Mouse (Mus musculus): ENCODE measurements at regions not wholly inside any gene's neighbourhood (a gene's known extent, or its start where the extent isn't known, plus 50 kb on each side); places are given as distances from the start of the nearest gene placed in this dataset.

DNA sequence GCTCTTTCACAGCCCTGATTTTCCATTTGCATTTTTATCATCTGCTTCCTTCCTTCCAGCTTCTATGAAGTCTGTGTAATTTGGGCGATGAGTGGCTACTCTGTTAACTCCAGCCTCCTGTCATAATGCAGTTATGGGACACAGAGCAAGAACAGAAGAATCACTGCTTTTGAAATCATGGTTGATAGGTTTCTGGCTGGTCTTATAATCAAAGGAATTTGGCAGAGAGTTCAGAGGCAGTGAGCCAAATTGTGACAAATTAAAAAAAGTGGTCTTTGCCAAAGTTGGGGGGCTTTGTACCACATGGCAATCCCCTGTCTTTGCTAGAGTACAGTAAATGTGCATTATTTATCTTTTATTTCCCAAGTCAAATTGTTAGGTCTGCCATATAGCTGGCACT, 1292.6 kb downstream of the Rapgef2 start:
- Histone ChIP-seq H3K4me1 (no peaks in the 10 kb centered on the region), H3K9me3 (no peaks in the 10 kb centered on the region), H3K27me3 (replicated peaks; ENCODE audit: low read depth, poor library complexity, severe bottlenecking) (no peaks in the 10 kb centered on the region), H3K27ac (replicated peaks) (no peak overlapping the region), H3K36me3 (replicated peaks) (no peaks in the 10 kb centered on the region), H3K4me3 (no peak overlapping the region)
- DNase-seq (ENCODE audit: low spot score) = no peak
- WGBS = 90% methylated on average over 1 of the region's 1 CpGs

DNA sequence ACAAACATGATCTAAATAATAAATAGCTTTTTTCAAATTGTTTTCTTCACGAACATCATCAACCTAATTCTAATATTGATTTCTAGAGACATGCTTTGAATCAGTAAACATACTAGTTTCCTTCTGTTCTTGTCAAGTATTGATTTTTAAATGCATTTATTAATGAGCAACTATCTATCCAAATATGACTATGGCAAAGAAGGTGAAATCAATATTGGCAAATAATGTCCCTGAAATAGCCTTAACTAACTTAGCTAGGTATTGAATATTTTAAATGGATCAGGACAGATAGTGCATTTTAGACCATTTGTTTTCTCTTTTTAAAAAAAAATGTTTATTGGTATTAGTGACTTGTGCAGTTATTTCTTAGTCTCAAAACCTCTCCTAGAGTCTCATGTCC, 1341.5 kb downstream of the Rapgef2 start:
- WGBS = 84% methylated on average over 1 of the region's 1 CpGs
- DNase-seq (ENCODE audit: low spot score) = no peak
- Histone ChIP-seq H3K27me3 (replicated peaks; ENCODE audit: low read depth, poor library complexity, severe bottlenecking) (no peaks in the 10 kb centered on the region), H3K27ac (replicated peaks) (no peak overlapping the region), H3K4me1 (no peaks in the 10 kb centered on the region), H3K9me3 (no peaks in the 10 kb centered on the region), H3K36me3 (replicated peaks) (no peaks in the 10 kb centered on the region), H3K4me3 (no peak overlapping the region)

DNA sequence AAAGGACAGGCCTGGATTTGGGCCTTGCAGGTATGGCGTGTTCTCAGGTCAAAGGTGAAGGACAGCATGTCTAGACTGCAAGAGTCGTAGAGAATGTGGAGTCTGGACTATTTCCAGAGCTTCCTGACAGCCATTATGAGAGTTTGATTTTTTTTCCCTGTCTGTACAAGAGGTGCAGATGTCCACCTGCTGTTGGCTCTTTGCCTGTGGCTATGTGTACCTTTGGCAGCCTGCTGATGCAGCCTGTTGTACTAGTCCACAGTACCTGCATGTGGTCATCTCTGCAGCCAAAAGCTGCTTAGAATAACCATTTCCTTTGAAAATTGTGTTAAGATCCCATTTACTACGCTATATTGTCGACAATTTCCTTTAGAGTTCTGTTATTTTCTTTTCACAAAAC, 1389.1 kb downstream of the Rapgef2 start:
- DNase-seq (ENCODE audit: low spot score) = no peak
- Histone ChIP-seq H3K4me1 (no peaks in the 10 kb centered on the region), H3K27me3 (replicated peaks; ENCODE audit: low read depth, poor library complexity, severe bottlenecking) (no peaks in the 10 kb centered on the region), H3K36me3 (replicated peaks) (no peaks in the 10 kb centered on the region), H3K9me3 (no peaks in the 10 kb centered on the region), H3K4me3 (no peak overlapping the region), H3K27ac (replicated peaks) (no peak overlapping the region)
- WGBS = 87% methylated on average over 4 of the region's 4 CpGs

DNA sequence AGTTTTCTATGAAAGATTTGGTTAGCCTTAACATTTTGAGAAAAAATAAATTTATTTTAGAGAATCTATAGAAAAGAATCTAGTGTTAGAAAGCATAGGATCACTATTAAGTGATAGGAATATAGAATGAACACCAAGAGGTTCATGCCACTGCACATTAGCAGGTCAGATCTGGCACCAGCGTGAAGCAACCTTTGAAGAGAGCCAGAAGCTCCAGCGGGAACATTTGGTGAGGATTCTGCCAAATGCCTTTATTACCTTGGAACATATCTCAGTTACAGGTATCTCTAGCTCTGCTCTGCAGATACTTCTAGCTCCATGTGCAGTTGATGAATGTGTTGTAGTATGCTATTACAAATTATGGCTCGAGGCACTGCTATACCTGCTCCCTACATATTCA, 1398.7 kb downstream of the Rapgef2 start:
- Histone ChIP-seq H3K27ac (replicated peaks) (no peak overlapping the region), H3K4me3 (no peak overlapping the region), H3K9me3 (no peaks in the 10 kb centered on the region), H3K4me1 (no peaks in the 10 kb centered on the region), H3K27me3 (replicated peaks; ENCODE audit: low read depth, poor library complexity, severe bottlenecking) (no peaks in the 10 kb centered on the region), H3K36me3 (replicated peaks) (no peaks in the 10 kb centered on the region)
- no peak for DNase-seq (ENCODE audit: low spot score)
- 92% methylated on average over 3 of the region's 3 CpGs for WGBS

DNA sequence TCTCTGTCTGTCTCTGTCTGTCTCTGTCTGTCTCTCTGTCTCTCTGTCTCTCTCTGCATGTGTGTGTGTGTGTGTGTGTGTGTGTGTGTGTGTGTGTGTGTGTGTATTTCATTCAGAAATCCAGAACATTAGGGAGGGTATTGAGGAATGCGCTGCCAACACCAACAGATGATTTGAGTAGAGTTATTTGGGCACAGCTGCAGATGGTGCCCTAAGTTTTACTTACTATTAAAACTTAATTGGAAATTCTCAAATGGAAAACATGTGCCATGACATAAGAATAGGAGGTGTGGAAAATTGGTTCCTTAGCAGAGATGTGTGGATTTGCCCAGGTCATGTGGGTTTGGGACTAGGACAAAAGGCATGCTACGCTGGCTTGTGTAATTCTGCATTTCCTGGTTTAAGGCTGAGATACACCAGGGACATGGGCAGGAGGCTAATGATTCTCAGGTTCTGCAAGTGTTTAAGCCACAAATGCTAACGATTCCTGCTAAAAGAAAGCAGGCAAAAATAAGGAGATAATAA, 1437.5 kb downstream of the Rapgef2 start:
- H3K27ac ChIP-seq (replicated peaks) = no peak overlapping the region
- H3K36me3 ChIP-seq (replicated peaks) = no peaks in the 10 kb centered on the region
- H3K4me3 ChIP-seq = no peak overlapping the region
- whole genome bisulfite sequencing = 72% methylated on average over 3 of the region's 3 CpGs
- H3K4me1 ChIP-seq = no peaks in the 10 kb centered on the region
- no peaks in the 10 kb centered on the region for H3K27me3 ChIP-seq (replicated peaks; ENCODE audit: low read depth, poor library complexity, severe bottlenecking)
- DNase-seq (ENCODE audit: low spot score) = peak; percentile 11
- no peaks in the 10 kb centered on the region for H3K9me3 ChIP-seq

DNA sequence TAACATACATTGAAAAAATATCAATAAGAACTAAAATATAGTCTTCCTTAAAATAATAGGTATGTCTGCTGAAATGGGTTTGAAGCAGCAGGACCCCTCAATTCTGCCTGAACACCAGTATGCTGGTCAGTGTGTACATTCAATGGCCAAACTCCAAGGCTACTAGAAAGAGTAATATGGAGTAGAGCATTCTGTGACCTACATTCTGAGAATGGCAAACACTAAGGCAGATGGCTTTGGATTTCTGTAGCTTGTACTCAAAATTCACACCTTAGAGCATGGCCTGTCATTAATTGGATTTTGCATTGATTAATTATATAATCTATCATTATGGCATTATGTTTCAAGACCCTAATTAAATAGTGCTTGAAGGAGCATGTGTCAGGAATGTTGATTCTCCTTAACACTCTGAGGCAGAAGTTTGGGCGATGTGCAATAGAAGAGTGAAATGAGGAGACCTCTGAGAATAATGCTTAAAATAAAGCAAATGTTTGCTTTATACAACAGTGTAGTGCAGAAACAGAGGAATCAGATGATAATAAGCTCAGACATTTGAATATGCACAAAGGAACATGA, 1454.0 kb downstream of the Rapgef2 start:
- Histone ChIP-seq H3K27ac (replicated peaks) (no peak overlapping the region), H3K4me3 (no peak overlapping the region), H3K9me3 (no peaks in the 10 kb centered on the region), H3K27me3 (replicated peaks; ENCODE audit: low read depth, poor library complexity, severe bottlenecking) (no peaks in the 10 kb centered on the region), H3K4me1 (no peaks in the 10 kb centered on the region), H3K36me3 (replicated peaks) (no peaks in the 10 kb centered on the region)
- DNase-seq (ENCODE audit: low spot score) = no peak
- 92% methylated on average over 1 of the region's 1 CpGs for WGBS

DNA sequence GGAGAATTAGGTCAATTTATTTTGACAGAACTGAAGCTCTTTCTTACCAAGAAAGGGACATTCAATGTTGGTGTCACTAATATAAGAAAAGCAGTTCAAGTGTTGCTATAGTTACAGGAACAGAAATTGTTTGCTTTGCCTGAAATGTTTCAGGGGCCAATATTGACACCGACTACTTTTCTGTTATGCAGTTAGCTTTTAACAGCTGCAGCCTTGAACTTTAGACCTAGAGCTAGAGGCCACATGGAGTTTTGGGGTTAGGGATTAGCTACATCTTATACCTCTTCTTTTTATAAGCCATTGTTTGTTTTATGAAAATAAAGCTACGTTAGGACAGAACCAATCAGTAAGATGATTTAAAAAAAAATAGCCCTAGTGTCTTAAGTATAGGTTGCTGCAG, 1454.6 kb downstream of the Rapgef2 start:
- DNase-seq (ENCODE audit: low spot score) = no peak
- WGBS = 71% methylated on average over 2 of the region's 2 CpGs
- Histone ChIP-seq H3K4me3 (no peak overlapping the region), H3K36me3 (replicated peaks) (no peaks in the 10 kb centered on the region), H3K27me3 (replicated peaks; ENCODE audit: low read depth, poor library complexity, severe bottlenecking) (no peaks in the 10 kb centered on the region), H3K27ac (replicated peaks) (no peak overlapping the region), H3K9me3 (no peaks in the 10 kb centered on the region), H3K4me1 (no peaks in the 10 kb centered on the region)

DNA sequence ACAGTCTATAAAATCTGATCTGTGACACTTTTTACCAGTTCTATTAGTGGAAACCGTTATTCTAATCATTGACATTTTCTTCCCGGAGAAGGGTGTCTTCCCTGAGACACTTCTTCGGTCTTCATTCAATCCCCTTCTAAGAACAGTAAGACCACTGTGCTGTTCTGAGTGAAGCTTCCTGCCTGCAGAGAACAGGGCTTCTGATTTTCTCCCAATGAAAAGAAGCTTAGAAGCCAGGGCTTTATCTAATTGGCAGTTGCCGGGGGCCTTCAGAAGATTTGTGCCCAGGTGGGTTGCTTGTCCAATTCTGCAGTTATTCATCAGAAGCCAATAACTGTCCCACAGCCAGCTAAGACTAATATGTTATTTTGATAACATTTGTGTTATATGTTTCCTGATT, 1455.1 kb downstream of the Rapgef2 start:
- Histone ChIP-seq H3K27me3 (replicated peaks; ENCODE audit: low read depth, poor library complexity, severe bottlenecking) (no peaks in the 10 kb centered on the region), H3K4me3 (no peak overlapping the region), H3K9me3 (no peaks in the 10 kb centered on the region), H3K36me3 (replicated peaks) (no peaks in the 10 kb centered on the region), H3K4me1 (no peaks in the 10 kb centered on the region), H3K27ac (replicated peaks) (no peak overlapping the region)
- no peak for DNase-seq (ENCODE audit: low spot score)
- WGBS = 67% methylated on average over 4 of the region's 4 CpGs

DNA sequence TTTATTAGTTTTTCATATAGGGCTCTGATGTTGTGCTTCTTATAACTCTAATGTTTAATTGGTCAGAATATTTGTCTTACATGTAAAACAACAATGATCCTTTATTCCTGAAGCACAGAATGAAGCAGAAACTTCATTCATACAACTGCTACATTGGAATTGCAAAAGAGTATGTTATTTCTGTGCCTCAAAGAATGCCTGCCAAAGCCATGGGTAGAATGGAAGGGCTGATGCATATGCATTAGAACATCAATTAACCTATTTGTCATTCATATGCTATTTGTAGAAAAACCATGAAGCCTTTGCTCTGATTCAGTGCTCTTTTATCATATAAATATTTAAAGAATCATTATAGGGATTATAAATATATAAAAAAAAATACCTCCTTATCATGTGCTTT, 1456.1 kb downstream of the Rapgef2 start:
- H3K4me1 ChIP-seq = no peaks in the 10 kb centered on the region

DNA sequence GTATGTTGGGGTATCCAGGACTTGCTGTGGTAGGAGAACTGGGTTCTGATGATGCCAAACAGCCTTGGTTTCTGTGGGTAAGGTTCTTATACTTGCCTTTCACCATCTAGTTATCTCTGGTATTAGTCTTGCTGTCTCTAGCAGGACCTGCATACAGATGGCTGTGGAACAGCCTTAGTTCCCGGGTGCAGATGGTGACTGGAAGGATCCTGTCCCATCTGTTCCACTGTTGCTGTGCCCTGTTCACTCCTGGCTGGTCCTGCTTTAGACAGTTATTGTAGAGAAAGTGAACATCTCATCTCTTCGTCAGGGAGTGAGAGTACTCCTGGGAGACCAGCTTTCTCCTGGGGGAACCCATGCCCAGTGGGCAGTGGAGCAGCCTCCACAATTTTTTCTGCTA, 1485.5 kb downstream of the Rapgef2 start:
- Histone ChIP-seq H3K4me3 (no peak overlapping the region), H3K4me1 (no peaks in the 10 kb centered on the region), H3K27me3 (replicated peaks; ENCODE audit: low read depth, poor library complexity, severe bottlenecking) (no peaks in the 10 kb centered on the region), H3K36me3 (replicated peaks) (no peaks in the 10 kb centered on the region), H3K27ac (replicated peaks) (no peak overlapping the region), H3K9me3 (no peaks in the 10 kb centered on the region)
- no peak for DNase-seq (ENCODE audit: low spot score)
- 72% methylated on average over 2 of the region's 2 CpGs for WGBS

More for the DNA sequence above, 1456.1 kb downstream of the Rapgef2 start:
- no peak overlapping the region for H3K4me3 ChIP-seq
- no peaks in the 10 kb centered on the region for H3K9me3 ChIP-seq
- H3K36me3 ChIP-seq (replicated peaks) = no peaks in the 10 kb centered on the region
- H3K27me3 ChIP-seq (replicated peaks; ENCODE audit: low read depth, poor library complexity, severe bottlenecking) = no peaks in the 10 kb centered on the region
- no peak for DNase-seq (ENCODE audit: low spot score)
- no peak overlapping the region for H3K27ac ChIP-seq (replicated peaks)

DNA sequence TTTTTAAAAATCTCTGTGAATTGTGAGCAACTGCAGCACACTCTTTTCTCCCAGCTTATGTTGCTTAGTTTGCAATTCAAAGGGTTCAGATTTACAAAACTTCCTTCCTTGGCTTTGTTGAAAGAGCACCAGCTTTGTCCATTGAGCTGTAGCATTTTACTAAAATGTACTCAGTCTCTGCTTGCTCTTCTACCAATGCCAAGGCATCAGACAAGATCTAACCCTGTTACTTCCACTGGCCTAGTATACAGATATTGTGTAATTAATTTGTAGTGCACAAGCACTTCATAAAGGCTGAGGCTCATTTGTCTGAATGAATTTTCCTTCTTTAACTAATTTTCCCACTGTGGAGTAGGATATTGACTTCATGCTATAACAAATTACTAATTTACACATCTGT, 1504.5 kb downstream of the Rapgef2 start:
- Histone ChIP-seq H3K4me1 (no peaks in the 10 kb centered on the region), H3K36me3 (replicated peaks) (no peaks in the 10 kb centered on the region), H3K9me3 (no peaks in the 10 kb centered on the region), H3K27me3 (replicated peaks; ENCODE audit: low read depth, poor library complexity, severe bottlenecking) (no peaks in the 10 kb centered on the region), H3K4me3 (no peak overlapping the region), H3K27ac (replicated peaks) (no peak overlapping the region)
- DNase-seq (ENCODE audit: low spot score) = no peak

DNA sequence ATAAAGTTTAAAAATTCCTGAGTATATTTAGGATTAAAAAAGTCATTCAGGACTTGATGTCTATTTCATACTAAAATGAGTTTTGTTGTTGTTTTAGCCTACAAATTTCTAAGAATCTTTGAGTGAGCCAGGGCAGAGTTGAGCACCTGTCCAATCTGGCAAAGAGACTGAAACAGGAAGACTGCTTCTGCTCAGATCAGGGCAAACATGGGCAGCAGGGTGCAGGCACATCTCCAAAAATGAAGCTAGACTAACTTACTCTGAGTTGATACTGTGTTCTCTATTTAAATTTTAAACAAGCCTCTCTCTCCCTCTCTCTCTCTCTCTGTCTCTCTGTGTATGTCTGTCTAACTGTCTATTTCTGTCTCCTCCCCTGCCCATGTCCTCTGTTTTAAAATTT, 1505.0 kb downstream of the Rapgef2 start:
- no peaks in the 10 kb centered on the region for H3K36me3 ChIP-seq (replicated peaks)

DNA sequence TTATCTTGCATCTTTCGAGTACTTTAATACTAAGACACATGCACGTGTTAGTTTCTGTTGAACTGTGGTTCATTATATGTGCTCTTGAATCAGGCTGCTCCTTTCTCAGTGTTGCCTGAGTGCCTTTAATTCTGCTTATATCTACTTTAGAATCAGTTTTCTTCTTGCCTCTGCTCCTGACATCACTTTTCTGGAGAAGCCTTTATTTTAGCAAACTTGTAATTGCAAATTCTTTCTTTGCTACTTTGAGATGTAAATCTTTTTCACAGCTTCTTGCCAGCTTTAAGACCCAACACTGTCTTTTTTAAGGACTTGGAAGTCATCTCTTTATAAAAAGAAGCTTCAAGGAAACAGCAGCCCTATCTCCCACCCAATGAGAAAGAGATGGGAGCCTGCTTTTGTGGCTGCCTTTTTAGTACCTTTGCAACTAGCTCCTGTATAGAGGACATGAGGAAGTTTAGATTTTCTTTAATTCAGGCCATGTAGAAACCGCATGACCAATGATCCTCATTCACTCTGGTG, 1527.4 kb downstream of the Rapgef2 start:
- Histone ChIP-seq H3K4me3 (no peak overlapping the region), H3K9me3 (no peaks in the 10 kb centered on the region), H3K4me1 (no peaks in the 10 kb centered on the region), H3K27ac (replicated peaks) (no peak overlapping the region), H3K27me3 (replicated peaks; ENCODE audit: low read depth, poor library complexity, severe bottlenecking) (no peaks in the 10 kb centered on the region), H3K36me3 (replicated peaks) (no peaks in the 10 kb centered on the region)
- no peak for DNase-seq (ENCODE audit: low spot score)
- WGBS = 81% methylated on average over 3 of the region's 3 CpGs

More for the DNA sequence above, 1505.0 kb downstream of the Rapgef2 start:
- no peak for DNase-seq (ENCODE audit: low spot score)
- no peaks in the 10 kb centered on the region for H3K4me1 ChIP-seq
- H3K4me3 ChIP-seq = no peak overlapping the region
- no peak overlapping the region for H3K27ac ChIP-seq (replicated peaks)
- no peaks in the 10 kb centered on the region for H3K9me3 ChIP-seq
- no peaks in the 10 kb centered on the region for H3K27me3 ChIP-seq (replicated peaks; ENCODE audit: low read depth, poor library complexity, severe bottlenecking)

All from embryonic facial prominence, embryonic 10.5 days (tissue).